Mouse (Mus musculus): ENCODE data around the gene Atp6v1g2. TPM values are rescaled to one million over a fixed set of nuclear protein-coding genes. Genes with fewer than 3 reads are reported as not detected.

Gene Atp6v1g2
- total RNA-seq, 2 experiments from 2014 or later, result 1.1 to 1.8 TPM

Small RNA genes lying within 50 kb of the gene (microRNA-seq; reads per million reads assigned to microRNA genes)
- gene Mir6973a, result not detected
- 1.4 reads per million for gene Mir6974
- not detected for gene Mir6975
- not detected for gene Mir8094

Other genes starting within 250 kb of the Atp6v1g2 start
- gene Vars, start 232.7 kb upstream of the Atp6v1g2 start, total RNA-seq (2021), result 10 to 100 TPM; 38.2 TPM
- 10 to 100 TPM; 13.2 to 16.8 TPM for gene Vwa7, start 217.1 kb upstream of the Atp6v1g2 start, total RNA-seq (2021)
- gene Sapcd1, start 205.6 kb upstream of the Atp6v1g2 start, total RNA-seq (2021), result not detected
- under 1 TPM in 1 of 2 experiments, not detected in 1; 0.28 TPM for gene Msh5, start 186.9 kb upstream of the Atp6v1g2 start, total RNA-seq (2021)
- 10 to 100 TPM in 1 of 2 experiments, 1 to 10 TPM in 1; 7.5 to 11.6 TPM for gene Clic1, start 183.7 kb upstream of the Atp6v1g2 start, total RNA-seq (2021)
- 1 to 10 TPM; 4.5 to 8.7 TPM for gene Ddah2, start 174.6 kb upstream of the Atp6v1g2 start, total RNA-seq (2021)
- not detected for gene Ly6g6c, start 168.3 kb upstream of the Atp6v1g2 start, total RNA-seq (2021)
- gene Mpig6b, start 167.5 kb upstream of the Atp6v1g2 start, total RNA-seq (2021), result not detected
- not detected for gene Ly6g6e, start 156.8 kb upstream of the Atp6v1g2 start, total RNA-seq (2021)
- gene Ly6g6d, start 155.6 kb upstream of the Atp6v1g2 start, total RNA-seq (2021), result 1 to 10 TPM in 1 of 2 experiments, not detected in 1; 3.0 TPM
- gene Ly6g6f, start 148.1 kb upstream of the Atp6v1g2 start, total RNA-seq (2021), result not detected
- 10 to 100 TPM; 85.3 to 87.7 TPM for gene Abhd16a, start 144.4 kb upstream of the Atp6v1g2 start, total RNA-seq (2021)
- gene Ly6g5c, start 125.4 kb upstream of the Atp6v1g2 start, total RNA-seq (2021), result not detected
- not detected for gene Ly6g5b, start 118.2 kb upstream of the Atp6v1g2 start, total RNA-seq (2021)
- 1 to 10 TPM; 8.7 to 9.0 TPM for gene Gpank1, start 112.2 kb upstream of the Atp6v1g2 start, total RNA-seq (2021)
- gene Csnk2b, start 111.6 kb upstream of the Atp6v1g2 start, total RNA-seq (2021), result 100 to 1,000 TPM; 176 to 183 TPM
- gene D17H6S53E, start 107.3 kb upstream of the Atp6v1g2 start, total RNA-seq (2021), result 10 to 100 TPM; 12.6 to 16.6 TPM
- gene Apom, start 101.6 kb upstream of the Atp6v1g2 start, total RNA-seq (2021), result not detected
- 100 to 1,000 TPM; 233 to 265 TPM for gene Bag6, start 98.5 kb upstream of the Atp6v1g2 start, total RNA-seq (2021)
- 100 to 1,000 TPM; 102 to 111 TPM for gene Prrc2a, start 68.8 kb upstream of the Atp6v1g2 start, total RNA-seq (2021)
- gene Aif1, start 57.6 kb upstream of the Atp6v1g2 start, total RNA-seq (2021), result 1 to 10 TPM in 1 of 2 experiments, under 1 TPM in 1; 0.84 to 1.1 TPM
- 1 to 10 TPM in 1 of 2 experiments, not detected in 1; 1.1 TPM for gene Lst1, start 45.2 kb upstream of the Atp6v1g2 start, total RNA-seq (2021)
- gene Ltb, start 39.2 kb upstream of the Atp6v1g2 start, total RNA-seq (2021), result under 1 TPM in 1 of 2 experiments, not detected in 1; 0.38 TPM
- gene Tnf, start 31.7 kb upstream of the Atp6v1g2 start, total RNA-seq (2021), result not detected
- under 1 TPM; 0.43 to 0.48 TPM for gene Lta, start 28.3 kb upstream of the Atp6v1g2 start, total RNA-seq (2021)
- not detected for gene Gm16181, start 12.8 kb upstream of the Atp6v1g2 start, total RNA-seq (2021)
- gene Nfkbil1, start 2.1 kb downstream of the Atp6v1g2 start, total RNA-seq (2021), result 1 to 10 TPM; 7.0 to 7.2 TPM
- 10 to 100 TPM; 83.5 to 83.8 TPM for gene Ddx39b, start 8.1 kb downstream of the Atp6v1g2 start, total RNA-seq (2021)
- gene H2-D1, start 29.1 kb downstream of the Atp6v1g2 start, total RNA-seq (2021), result 10 to 100 TPM; 36.3 to 59.0 TPM
- under 1 TPM; 0.19 to 0.27 TPM for gene H2-Q1, start 86.7 kb downstream of the Atp6v1g2 start, total RNA-seq (2021)
- gene H2-Q2, start 108.6 kb downstream of the Atp6v1g2 start, total RNA-seq (2021), result under 1 TPM; 0.18 to 0.71 TPM
- gene H2-Q4, start 146.0 kb downstream of the Atp6v1g2 start, total RNA-seq (2021), result 1 to 10 TPM; 3.5 to 6.6 TPM
- 1 to 10 TPM in 1 of 2 experiments, under 1 TPM in 1; 0.94 to 1.2 TPM for gene H2-Q6, start 191.2 kb downstream of the Atp6v1g2 start, total RNA-seq (2021)
- 1 to 10 TPM in 1 of 2 experiments, under 1 TPM in 1; 0.82 to 1.8 TPM for gene H2-Q7, start 205.5 kb downstream of the Atp6v1g2 start, total RNA-seq (2021)
- gene H2-Q10, start 236.4 kb downstream of the Atp6v1g2 start, total RNA-seq (2021), result 1 to 10 TPM in 1 of 2 experiments, under 1 TPM in 1; 0.39 to 1.2 TPM

All from gastrocnemius, adult 18-20 months (tissue).